Mouse (Mus musculus): ENCODE results near the gene Syngr4.

The Syngr4 gene

DNA sequence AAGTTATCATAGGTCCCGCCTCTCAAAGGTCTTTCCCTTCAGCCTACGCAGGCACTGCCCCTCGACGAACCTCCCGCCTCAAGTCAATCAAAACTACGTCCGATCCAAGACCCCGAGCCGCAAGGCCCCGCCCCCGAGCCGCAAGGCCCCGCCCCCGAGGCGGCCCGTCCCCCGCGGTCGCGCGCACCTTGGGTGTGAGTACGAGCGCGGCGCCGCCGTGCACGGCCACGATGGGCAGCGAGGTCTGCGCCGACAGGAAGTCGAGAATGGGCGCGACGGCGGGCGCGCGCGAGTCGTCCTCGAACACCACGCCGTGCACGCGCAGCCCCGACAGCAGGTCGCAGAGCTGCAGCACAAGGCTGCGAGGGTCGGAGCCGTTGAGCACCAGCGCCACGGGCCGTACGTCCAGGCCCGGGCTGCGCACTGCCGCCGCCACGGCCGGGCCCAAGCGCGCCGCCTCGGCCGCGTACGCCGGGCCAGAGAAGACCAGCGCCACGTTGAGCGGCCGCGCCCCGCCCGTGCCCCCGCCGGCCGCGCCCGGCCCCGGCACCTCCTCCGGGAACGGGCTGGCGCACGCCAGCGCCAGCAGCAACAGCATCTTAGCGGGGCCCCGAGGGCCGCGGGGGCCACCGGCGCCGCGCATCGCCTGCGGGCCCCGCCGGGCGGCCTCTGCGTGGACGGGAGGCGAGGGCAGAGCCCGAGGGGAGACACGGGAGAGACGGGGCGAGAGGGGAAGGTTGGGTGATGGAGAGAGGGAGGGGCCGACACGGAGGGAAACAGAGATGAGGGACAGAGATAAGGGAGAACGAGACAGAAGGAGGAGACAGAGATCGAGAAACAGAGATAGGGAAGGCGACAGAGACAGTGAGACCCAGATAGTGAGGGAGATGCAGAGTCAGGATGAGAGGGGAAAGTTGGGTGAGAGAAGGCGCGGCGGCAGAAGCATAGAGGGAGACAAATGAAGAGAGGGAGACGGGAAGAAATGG lies 30.3 kb downstream of the Syngr4 start:
- DNase-seq: peak; percentile 100

- DNase-seq: peak; percentile 83
These were observed 32.1 kb downstream of the Syngr4 start for GRCm38 (mm10) chr7:45864435-45864834.

DNA sequence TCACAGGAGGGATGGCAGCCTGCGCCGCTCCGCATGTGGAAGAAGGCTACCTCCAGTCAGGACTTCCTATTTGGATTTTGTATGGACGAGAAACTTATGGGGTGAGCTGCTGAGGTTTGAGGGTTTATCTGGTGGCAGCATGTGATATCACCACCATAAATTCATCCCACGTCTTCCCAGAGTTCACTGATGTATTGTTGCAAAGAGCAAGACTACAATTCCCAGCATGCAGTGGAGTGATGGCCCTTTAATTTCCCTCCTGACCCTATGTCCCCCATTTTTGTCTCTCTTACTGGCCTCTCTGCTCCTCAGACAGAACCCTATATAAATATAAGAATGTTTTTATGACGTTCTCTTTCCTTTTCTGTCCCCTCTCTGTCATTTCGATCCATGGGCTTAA lies 33.7 kb downstream of the Syngr4 start:
- no peak for DNase-seq

- DNase-seq: no peak
These were observed 37.5 kb downstream of the Syngr4 start for GRCm38 (mm10) chr7:45859008-45859407.

- peak; percentile 93 for DNase-seq
These were observed 39.3 kb downstream of the Syngr4 start for GRCm38 (mm10) chr7:45856950-45857901.

- DNase-seq: peak; percentile 81
These were observed 43.4 kb downstream of the Syngr4 start for GRCm38 (mm10) chr7:45853089-45853488.

DNA sequence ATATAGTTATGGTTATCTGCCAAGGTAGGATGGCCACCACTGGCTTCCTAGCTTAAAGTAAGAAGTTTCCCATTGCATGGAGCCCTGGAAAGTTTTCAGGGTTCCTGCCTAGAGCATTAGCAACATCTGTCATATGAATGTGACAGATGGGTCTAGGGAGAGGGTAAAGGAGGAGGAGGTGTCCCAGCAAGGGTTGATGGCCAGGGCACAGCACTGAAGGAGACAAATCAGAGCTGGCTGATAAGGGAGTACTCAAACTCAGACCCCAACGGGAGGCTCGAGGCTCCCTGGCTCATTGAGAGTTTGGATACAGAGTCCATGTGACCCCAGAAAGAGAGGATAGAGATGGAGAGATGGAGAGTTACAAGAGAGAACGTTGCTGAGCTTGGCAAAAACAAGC lies 45.9 kb downstream of the Syngr4 start:
- peak; percentile 82 for DNase-seq

GRCm38 (mm10) chr7:45848447-45849027 lies 48.0 kb downstream of the Syngr4 start:
- no peak for DNase-seq

- peak; percentile 66 for DNase-seq
These were observed 53.4 kb downstream of the Syngr4 start for GRCm38 (mm10) chr7:45842950-45843744.

Measured in heart, adult 11 months (tissue).